Mouse (Mus musculus): Measurements from ENCODE around the gene Ttll3. TPM values are rescaled to one million over a fixed set of nuclear protein-coding genes. Genes with fewer than 3 reads are reported as not detected.

The Ttll3 gene
- total and polyA plus RNA-seq, 3 experiments, result 0.87 to 5.3 (median 4.4) TPM

DNA sequence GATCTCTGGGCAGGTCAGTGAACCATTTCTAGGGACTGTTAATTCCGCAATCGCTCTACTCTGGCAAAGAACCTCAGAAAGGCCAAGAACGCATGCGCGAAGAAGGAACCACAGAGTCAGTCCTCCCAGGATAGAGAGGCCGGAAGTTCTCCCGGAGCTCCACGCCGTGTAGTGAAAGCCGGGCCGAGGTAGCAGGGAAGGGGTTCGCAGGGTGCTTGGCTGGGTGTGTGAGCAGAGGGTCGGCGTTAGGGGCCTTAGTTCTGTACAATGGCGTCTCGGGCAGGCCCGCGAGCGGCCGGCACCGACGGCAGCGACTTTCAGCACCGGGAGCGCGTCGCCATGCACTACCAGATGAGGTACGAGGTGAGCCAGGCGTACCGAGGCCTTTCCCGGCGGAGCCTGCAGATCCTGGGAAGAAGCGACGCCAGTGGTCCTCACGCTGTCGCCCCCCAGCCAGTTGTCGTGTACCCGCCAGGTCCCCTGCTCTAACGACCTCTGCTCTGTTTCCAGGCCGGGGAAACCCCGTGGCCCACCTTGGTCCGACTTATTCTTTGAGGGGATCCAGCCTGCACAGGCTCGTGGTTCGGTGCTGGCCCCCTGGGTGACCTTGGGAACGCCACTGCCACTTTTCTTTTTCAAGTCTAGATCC, 53.5 kb downstream of the Ttll3 start, which contains the start of gene Jagn1 (continued):
- TF ChIP-seq RAD21 (IDR thresholded peaks at IDR 0.05; ENCODE audit: low read depth, low read length) (no peak), GABPA (IDR thresholded peaks at IDR 0.05; ENCODE audit: insufficient replicate concordance, low read depth, low read length) (peak; percentile 18; the same call in 1 of the 2 replicates), CHD1 (IDR thresholded peaks at IDR 0.05; ENCODE audit: low read depth, low read length) (no peak), RCOR1 (conservative IDR thresholded peaks at IDR 0.05; ENCODE audit: low read depth, low read length) (no peak)

DNA sequence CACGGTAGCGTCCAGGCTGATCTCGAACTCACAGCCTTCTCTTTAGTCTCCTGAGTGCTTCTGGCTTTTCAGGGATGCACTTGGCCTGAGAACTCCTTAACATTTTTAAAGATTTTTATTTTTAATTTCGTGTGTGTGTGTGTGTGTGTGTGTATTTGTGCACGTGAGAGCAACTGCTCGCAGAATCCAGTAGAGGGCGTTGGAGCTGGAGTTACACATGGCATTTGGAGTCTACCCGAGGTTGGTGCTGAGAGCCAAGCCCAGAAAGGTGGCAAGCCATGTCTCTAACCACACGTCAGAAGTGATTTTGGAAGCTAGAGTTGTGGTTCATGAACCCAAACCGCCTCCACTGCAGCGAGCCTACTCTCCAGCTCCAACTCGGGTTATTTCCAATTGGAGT, 54.0 kb downstream of the Ttll3 start:
- in situ Hi-C loops (cut with MboI; ENCODE audit: low pct_ligation_motif_present, low pct_unique_long_range_greater_than_20kb, low sequenced_read_pairs), result no loop called here
- peaks cover 4 to 40% of the 10 kb centered on the region in 2 experiments for H3K4me1 ChIP-seq (ENCODE audit: control insufficient read depth in 1 of 2, insufficient read depth in 2 of 2)
- H3K9ac ChIP-seq (ENCODE audit: insufficient read depth, low read depth), result peak overlapping the region; percentile 77
- H3K4me2 ChIP-seq (ENCODE audit: insufficient read depth, low read depth, poor library complexity, severe bottlenecking), result peak overlapping the region; percentile 55
- TF ChIP-seq E2F4 (IDR thresholded peaks at IDR 0.05; ENCODE audit: insufficient replicate concordance, low read depth, low read length) (no peak), CHD2 (IDR thresholded peaks at IDR 0.05; ENCODE audit: low read length) (no peak), NRF1 (IDR thresholded peaks at IDR 0.05; ENCODE audit: low read depth, low read length) (no peak), RAD21 (IDR thresholded peaks at IDR 0.05; ENCODE audit: low read depth, low read length) (no peak), MAFK (IDR thresholded peaks at IDR 0.05; ENCODE audit: insufficient replicate concordance, low read length) (no peak), KAT2A (IDR thresholded peaks at IDR 0.05; ENCODE audit: insufficient replicate concordance, low read length) (no peak), CHD1 (IDR thresholded peaks at IDR 0.05; ENCODE audit: low read depth, low read length) (no peak), USF1 (IDR thresholded peaks at IDR 0.05; ENCODE audit: low read depth, low read length) (no peak), SMC3 (IDR thresholded peaks at IDR 0.05; ENCODE audit: low read depth, low read length) (no peak), MXI1 (IDR thresholded peaks at IDR 0.05; ENCODE audit: low read depth, low read length) (no peak), CTCF (conservative IDR thresholded peaks at IDR 0.05 in 1 of 2, IDR thresholded peaks at IDR 0.05 in 1 of 2; ENCODE audit: low read depth in 2 of 2, low read length in 2 of 2) (peak in 1 of 2 experiments; percentile 57; a peak in 2 of 4 replicates), SIN3A (IDR thresholded peaks at IDR 0.05; ENCODE audit: low read length) (no peak), MYC (IDR thresholded peaks at IDR 0.05; ENCODE audit: low read depth, low read length) (peak; percentile 80), EP300 (IDR thresholded peaks at IDR 0.05; ENCODE audit: low read length) (no peak), PAX5 (IDR thresholded peaks at IDR 0.05; ENCODE audit: low read length) (no peak), TBP (conservative IDR thresholded peaks at IDR 0.05; ENCODE audit: low read depth, low read length) (no peak), ETS1 (conservative IDR thresholded peaks at IDR 0.05; ENCODE audit: low read depth, low read length) (no peak), BHLHE40 (IDR thresholded peaks at IDR 0.05; ENCODE audit: low read depth, low read length) (peak; percentile 94), USF2 (conservative IDR thresholded peaks at IDR 0.05; ENCODE audit: low read depth, low read length) (no peak), GABPA (IDR thresholded peaks at IDR 0.05; ENCODE audit: insufficient replicate concordance, low read depth, low read length) (no peak), RCOR1 (conservative IDR thresholded peaks at IDR 0.05; ENCODE audit: low read depth, low read length) (no peak), ZKSCAN1 (IDR thresholded peaks at IDR 0.05; ENCODE audit: borderline replicate concordance, low read depth, low read length) (no peak), MAZ (IDR thresholded peaks at IDR 0.05; ENCODE audit: low read depth, low read length) (no peak), NELFE (IDR thresholded peaks at IDR 0.05; ENCODE audit: low read depth, low read length) (no peak)
- no peaks in the 10 kb centered on the region for H3K27me3 ChIP-seq (replicated peaks)
- peak; percentile 69 for DNase-seq (ENCODE audit: extremely low read depth)
- dilution Hi-C loops (cut with MboI; ENCODE audit: extremely low pct_ligation_motif_present, extremely low pct_unique_long_range_greater_than_20kb, low sequenced_read_pairs), result no loop called here
- peak overlapping the region; percentile 94 to 100 (median 95) for H3K4me3 ChIP-seq (replicated peaks in 1 of 3; ENCODE audit: low read depth in 2 of 3, low read length in 2 of 3, poor library complexity in 1 of 3)
- peaks cover 21 to 32% of the 10 kb centered on the region in 2 experiments for H3K36me3 ChIP-seq (replicated peaks in 1 of 2; ENCODE audit: control insufficient read depth in 1 of 2, insufficient read depth in 1 of 2, low read length in 1 of 2)
- H3K27ac ChIP-seq (ENCODE audit: insufficient read depth, low read depth), result no peak overlapping the region; the same call in 1 of the 2 replicates
- H3K9me3 ChIP-seq (replicated peaks; ENCODE audit: low read length), result no peaks in the 10 kb centered on the region
- peaks cover 13% of the 10 kb centered on the region for H3K79me2 ChIP-seq (replicated peaks; ENCODE audit: control insufficient read depth, extremely low read depth, insufficient read depth, poor library complexity, severe bottlenecking)

All from CH12.LX (cell line).